In the genomic region with DNA sequence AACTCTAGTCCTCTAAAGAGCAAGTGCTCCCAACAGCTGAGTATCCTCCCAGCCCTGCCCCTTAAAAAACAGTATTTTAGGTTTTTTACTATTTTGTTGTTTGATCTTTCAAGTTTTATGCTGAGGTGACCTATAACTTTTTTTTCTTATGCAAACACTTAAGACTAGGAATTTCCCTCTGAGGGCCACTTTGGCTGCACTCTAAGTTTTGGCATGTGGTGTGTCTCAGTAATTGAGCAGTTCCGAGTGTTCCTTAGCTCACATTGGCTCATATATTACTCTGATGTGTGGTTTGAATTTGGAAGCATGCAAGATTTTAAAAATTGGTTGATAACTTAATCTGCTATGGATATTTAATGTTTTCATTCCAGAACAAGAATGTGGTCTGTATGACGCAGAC, we compare ENCODE assay signal across 28 mouse cellular contexts.
"Had no signal": no experiment of that assay in that cellular context is flagged by ENCODE, and none has a peak within 500 bp of the region (broad histone marks: within the 10 kb centered on the region; RNA-seq: fewer than 3 reads in every experiment).

No protein-coding gene starts in this region.

- H3K9ac ChIP-seq: embryonic facial prominence, embryonic 12.5 days; embryonic facial prominence, embryonic 13.5 days; embryonic facial prominence, embryonic 15.5 days; forebrain, embryonic 12.5 days; forebrain, embryonic 13.5 days; forebrain, embryonic 15.5 days; forebrain, postnatal 0 days had no signal

- H3K4me3 ChIP-seq: embryonic facial prominence, embryonic 10.5 days; embryonic facial prominence, embryonic 12.5 days; embryonic facial prominence, embryonic 13.5 days; embryonic facial prominence, embryonic 15.5 days; erythroblast, embryonic 14.5 days; forebrain, embryonic 10.5 days; forebrain, embryonic 12.5 days; forebrain, embryonic 13.5 days; forebrain, embryonic 15.5 days; gastrocnemius, adult 2 months had no signal

- H3K27me3 ChIP-seq: embryonic facial prominence, embryonic 12.5 days; embryonic facial prominence, embryonic 13.5 days; embryonic facial prominence, embryonic 15.5 days; forebrain, embryonic 12.5 days; forebrain, embryonic 13.5 days; forebrain, embryonic 15.5 days had no signal

- DNase-seq: cerebellum, adult 18-20 months; cerebellum, adult 2 months; cerebellum, adult 8-10 months; cerebellum, adult 9-10 months; cerebellum, adult 9-11 months; cerebellum, postnatal 10 days; cerebellum, postnatal 14 days; cerebellum, postnatal 25 days; cerebellum, postnatal 36 days; embryo, embryonic 11 days; forebrain, postnatal 0 days; gastrocnemius, adult 2 months; gastrocnemius, postnatal 10 days; gastrocnemius, postnatal 14 days; gastrocnemius, postnatal 25 days; gastrocnemius, postnatal 36 days; heart, adult 11 months had no signal

- H3K9me3 ChIP-seq: embryonic facial prominence, embryonic 10.5 days; embryonic facial prominence, embryonic 12.5 days; forebrain, embryonic 10.5 days had no signal

- H3K4me2 ChIP-seq: embryonic facial prominence, embryonic 12.5 days; embryonic facial prominence, embryonic 13.5 days; embryonic facial prominence, embryonic 15.5 days; forebrain, embryonic 12.5 days; forebrain, embryonic 13.5 days; forebrain, embryonic 15.5 days had no signal

- ATAC-seq: forebrain, embryonic 13.5 days; forebrain, embryonic 14.5 days; forebrain, embryonic 15.5 days; forebrain, embryonic 16.5 days; forebrain, postnatal 0 days had no signal

- H3K27ac ChIP-seq: embryonic facial prominence, embryonic 10.5 days; embryonic facial prominence, embryonic 12.5 days; embryonic facial prominence, embryonic 13.5 days; embryonic facial prominence, embryonic 15.5 days; forebrain, embryonic 10.5 days; forebrain, embryonic 12.5 days; forebrain, embryonic 13.5 days; forebrain, embryonic 15.5 days; gastrocnemius, adult 2 months had no signal

- H3K4me1 ChIP-seq: forebrain, embryonic 12.5 days; forebrain, embryonic 13.5 days; forebrain, embryonic 15.5 days had no signal
